Mouse (Mus musculus) limb, embryonic 14.5 days (tissue): ENCODE data around the gene Trpm3. TPM values are rescaled to one million over a fixed set of nuclear protein-coding genes. Genes with fewer than 3 reads are reported as not detected.

ENCODE experiments used
- ATAC-seq: fragments of 200-750 bp; cut with Nextera tagmentation; 2 replicates; pipeline ENCODE4 v1.8.0; 2017; ENCODE audit warnings: low read depth, moderate number of reproducible peaks, moderate TSS enrichment; ENCODE audit not compliant: low FRiP score
- DNase-seq: peaks from one replicate; pipeline ENCODE4 v3.0.0-alpha.2; 2015; ENCODE audit warnings: low spot score
- H3K27ac ChIP-seq: fragments of 300-500 bp; sonication (generic); replicated peaks from 2 replicates; pipeline ENCODE4 v1.5.1; 2014; ENCODE audit warnings: low read depth, mild to moderate bottlenecking, low read length, moderate library complexity, mixed read lengths
- H3K27me3 ChIP-seq: fragments of 300-500 bp; sonication (generic); 2 replicates; pipeline ENCODE4 v1.6.1; 2014; ENCODE audit warnings: low read length, mixed read lengths; ENCODE audit not compliant: control insufficient read depth, insufficient read depth
- H3K36me3 ChIP-seq: fragments of 300-500 bp; sonication (generic); 2 replicates; pipeline ENCODE4 v1.6.1; 2014; ENCODE audit warnings: mild to moderate bottlenecking, low read length, moderate library complexity, mixed read lengths; ENCODE audit not compliant: control insufficient read depth, insufficient read depth
- H3K4me1 ChIP-seq: fragments of 300-500 bp; sonication (generic); 2 replicates; pipeline ENCODE4 v1.6.1; 2014; ENCODE audit warnings: antibody characterized with exemption, low read length, mixed read lengths; ENCODE audit not compliant: control insufficient read depth, insufficient read depth
- H3K4me2 ChIP-seq: fragments of 300-500 bp; sonication (generic); replicated peaks from 2 replicates; pipeline ENCODE4 v1.6.1; 2014; ENCODE audit warnings: low read depth, mild to moderate bottlenecking, low read length, moderate library complexity; ENCODE audit not compliant: severe bottlenecking
- H3K4me3 ChIP-seq: fragments of 300-500 bp; sonication (generic); replicated peaks from 2 replicates; pipeline ENCODE4 v1.5.1; 2014; ENCODE audit warnings: low read length
- H3K9ac ChIP-seq: fragments of 300-500 bp; sonication (generic); 2 replicates; pipeline ENCODE4 v1.6.1; 2014; ENCODE audit warnings: mild to moderate bottlenecking, low read depth, low read length, moderate library complexity; ENCODE audit not compliant: severe bottlenecking
- H3K9me3 ChIP-seq: fragments of 300-500 bp; sonication (generic); 2 replicates; pipeline ENCODE4 v1.6.1; 2016; ENCODE audit warnings: low read length; ENCODE audit not compliant: control insufficient read depth
- POLR2A ChIP-seq: fragments of 200-500 bp; IDR thresholded peaks from 2 replicates; pipeline ENCODE4 v1.8.0; 2012; ENCODE audit warnings: inconsistent platforms, mild to moderate bottlenecking, moderate library complexity, borderline replicate concordance; ENCODE audit not compliant: insufficient read depth, insufficient read length; ENCODE audit errors: extremely low read depth
- WGBS: fragments of 180-500 bp; shearing (Covaris S2); extraction: QIAGEN DNeasy Blood & Tissue Kit; methylation state at CpG from one replicate; pipeline ENCODE4 v1.1.7; 2014; 5-methylcytosine and 5-hydroxymethylcytosine counted together
- polyA plus RNA-seq, 2 experiments: library from polyadenylated mRNA; depleted of rRNA in 1 of 2; stranded (reverse) in 1 of 2; unstranded in 1 of 2; fragments of >200 nt; fragmentation: Nextera tagmentation in 1 of 2; extraction: Ambion mirVana in 1 of 2; gene quantifications; 2 replicates each; pipeline versions ENCODE4 v1.2.1 to v1.2.3; 2012 to 2014

Trpm3 gene
- polyA plus RNA-seq, 2 experiments = 3.7 to 4.1 TPM

DNA sequence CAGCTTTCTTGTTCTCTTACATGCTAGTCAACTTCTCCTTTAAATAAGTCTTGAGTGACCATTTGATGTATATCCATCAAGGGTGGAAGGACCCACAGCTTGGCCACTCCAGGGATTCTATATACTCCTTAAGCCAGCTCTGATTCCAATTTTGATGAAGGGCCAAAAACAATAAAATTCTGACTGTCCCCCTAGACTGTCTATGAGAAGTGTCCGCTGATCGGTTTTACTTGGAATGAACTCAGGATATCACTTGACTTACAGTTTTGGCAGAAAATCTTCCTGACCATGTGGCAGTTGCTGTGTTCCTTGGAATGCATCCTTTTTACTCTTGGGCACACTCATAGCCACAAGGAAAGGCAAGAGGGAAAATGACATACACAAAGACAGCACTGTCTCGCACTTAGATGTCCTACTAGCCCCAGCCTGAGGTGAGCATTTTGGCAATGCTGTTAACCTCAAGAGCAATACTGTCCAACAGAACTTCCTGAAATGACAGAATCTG is 636.4 kb downstream of the Trpm3 start:
- Histone ChIP-seq H3K27ac (no peak overlapping the region), H3K9ac (no peak overlapping the region), H3K4me1 (no peaks in the 10 kb centered on the region), H3K27me3 (no peaks in the 10 kb centered on the region), H3K9me3 (no peaks in the 10 kb centered on the region), H3K4me2 (no peak overlapping the region), H3K36me3 (no peaks in the 10 kb centered on the region), H3K4me3 (no peak overlapping the region)
- DNase-seq (no peak), ATAC-seq (no peak)
- TF ChIP-seq POLR2A = no peak
- WGBS = 83% methylated on average over 3 of the region's 3 CpGs

- H3K4me1 ChIP-seq = no peaks in the 10 kb centered on the region
- H3K9ac ChIP-seq = no peak overlapping the region
- no peak overlapping the region for H3K27ac ChIP-seq
- TF ChIP-seq POLR2A = no peak
- ATAC-seq (no peak), DNase-seq (no peak)
- 78% methylated on average over 7 of the region's 7 CpGs for WGBS
- no peak overlapping the region for H3K4me3 ChIP-seq
- no peaks in the 10 kb centered on the region for H3K27me3 ChIP-seq
- no peaks in the 10 kb centered on the region for H3K9me3 ChIP-seq
- no peak overlapping the region for H3K4me2 ChIP-seq
- no peaks in the 10 kb centered on the region for H3K36me3 ChIP-seq
Observed at GRCm38 (mm10) chr19:22780192-22780843, 641.5 kb downstream of the Trpm3 start.

GRCm38 (mm10) chr19:22781579-22781978 is 642.7 kb downstream of the Trpm3 start:
- DNase-seq (no peak), ATAC-seq (no peak)
- no peaks in the 10 kb centered on the region for H3K27me3 ChIP-seq
- TF ChIP-seq POLR2A = no peak
- H3K4me1 ChIP-seq = no peaks in the 10 kb centered on the region
- no peak overlapping the region for H3K27ac ChIP-seq
- no peak overlapping the region for H3K4me2 ChIP-seq
- 0 out of 2 replicates have a peak, but pooled peaks cover under 1% of the 10 kb centered on the region for H3K9me3 ChIP-seq
- H3K36me3 ChIP-seq = no peaks in the 10 kb centered on the region
- H3K9ac ChIP-seq = no peak overlapping the region
- H3K4me3 ChIP-seq = no peak overlapping the region

DNA sequence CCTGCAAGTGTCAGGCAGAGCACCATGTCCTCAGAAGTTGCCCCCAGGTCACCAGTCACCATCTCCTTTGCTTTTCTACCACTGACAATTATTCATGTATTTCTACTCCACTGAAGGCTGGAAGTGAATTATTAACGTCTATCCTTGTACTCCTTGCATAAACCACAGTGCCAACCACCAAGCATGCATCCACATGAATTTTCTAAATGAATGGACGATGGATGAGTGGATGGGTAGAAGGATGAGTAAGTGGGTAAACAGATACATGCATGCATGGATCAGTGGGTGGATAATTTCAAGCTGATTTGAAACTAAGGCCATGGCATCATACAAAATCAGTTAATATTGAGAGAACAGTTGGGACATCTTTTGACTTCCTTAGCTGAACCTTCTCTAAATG is 644.9 kb downstream of the Trpm3 start:
- Histone ChIP-seq H3K27ac (no peak overlapping the region), H3K27me3 (no peaks in the 10 kb centered on the region), H3K4me2 (no peak overlapping the region), H3K9ac (no peak overlapping the region), H3K4me1 (no peaks in the 10 kb centered on the region), H3K4me3 (no peak overlapping the region), H3K9me3 (0 out of 2 replicates have a peak, but pooled peaks cover 3% of the 10 kb centered on the region), H3K36me3 (no peaks in the 10 kb centered on the region)
- no peak for ATAC-seq
- no peak for DNase-seq
- WGBS = 88% methylated on average over 2 of the region's 2 CpGs
- no peak for TF ChIP-seq POLR2A

GRCm38 (mm10) chr19:22789753-22790152 is 650.9 kb downstream of the Trpm3 start:
- Histone ChIP-seq H3K4me3 (no peak overlapping the region), H3K36me3 (no peaks in the 10 kb centered on the region), H3K27me3 (no peaks in the 10 kb centered on the region), H3K9ac (no peak overlapping the region), H3K9me3 (0 out of 2 replicates have a peak, but pooled peaks cover 3% of the 10 kb centered on the region), H3K27ac (no peak overlapping the region), H3K4me1 (no peaks in the 10 kb centered on the region), H3K4me2 (no peak overlapping the region)
- DNase-seq (no peak), ATAC-seq (no peak)
- 82% methylated on average over 3 of the region's 3 CpGs for WGBS
- no peak for TF ChIP-seq POLR2A
